Mouse (Mus musculus) layer of hippocampus, adult 9-11 months (tissue): ENCODE measurements around the gene 4931428F04Rik.

Experiments used
- DNase-seq: peaks from one replicate; pipeline ENCODE4 v3.0.0; 2022

4931428F04Rik gene

DNA sequence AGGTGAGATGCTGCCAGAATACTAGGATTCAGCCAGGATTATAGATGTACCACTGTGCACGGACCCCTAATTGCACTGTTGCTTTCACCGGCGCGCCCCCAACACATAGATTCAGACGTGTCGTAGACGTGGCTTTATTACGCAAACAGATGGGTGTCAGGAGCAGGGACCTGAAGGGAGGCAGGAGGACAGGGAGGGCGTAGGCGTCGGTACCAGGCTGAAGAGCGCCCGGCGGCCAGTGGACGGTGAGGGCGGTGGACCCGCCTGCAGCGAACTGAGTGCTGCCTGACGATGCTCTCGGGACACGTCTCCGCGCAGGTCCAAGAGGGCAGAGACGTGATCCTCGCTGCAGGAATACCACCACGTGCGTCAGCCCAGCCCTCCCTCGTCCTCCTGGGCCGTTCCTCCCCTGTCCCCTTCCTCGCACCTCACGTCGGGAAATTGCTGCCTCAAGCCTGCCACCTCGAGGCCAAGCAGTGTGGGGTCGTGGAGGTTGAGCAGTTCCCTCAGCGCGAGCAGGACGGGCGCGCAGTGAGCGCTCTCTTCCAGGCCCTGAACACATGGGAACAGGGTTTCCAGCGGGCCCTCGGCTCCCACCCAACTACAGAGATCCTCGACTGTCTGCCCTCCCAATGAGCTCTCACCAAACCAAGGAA is at the start of gene 4931428F04Rik:
Gene 4931428F04Rik (minus strand): TSS at position 60 of the 656 bp plus-strand sequence.
- peak; percentile 54 for DNase-seq

DNA sequence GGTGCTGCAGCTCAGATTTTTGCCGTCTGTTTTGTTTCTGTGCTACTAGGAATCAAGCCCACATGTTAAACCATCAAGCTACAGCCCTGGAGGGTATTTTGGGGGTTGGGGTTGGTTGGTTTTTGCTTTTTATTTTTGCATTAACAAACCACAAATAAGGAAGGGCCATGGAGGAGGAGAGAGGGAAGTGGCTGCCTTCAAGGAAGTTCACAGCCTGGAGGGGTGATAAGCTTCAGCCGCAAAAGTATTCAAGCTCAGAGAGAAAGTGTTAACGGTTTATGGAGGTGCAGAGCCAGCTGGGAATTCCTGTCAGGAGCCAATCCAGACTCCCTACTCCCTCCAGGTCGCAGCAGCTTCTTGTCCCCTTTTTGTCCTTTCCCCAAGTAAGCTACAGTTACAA is 49.3 kb upstream of the 4931428F04Rik start:
- no peak for DNase-seq

DNA sequence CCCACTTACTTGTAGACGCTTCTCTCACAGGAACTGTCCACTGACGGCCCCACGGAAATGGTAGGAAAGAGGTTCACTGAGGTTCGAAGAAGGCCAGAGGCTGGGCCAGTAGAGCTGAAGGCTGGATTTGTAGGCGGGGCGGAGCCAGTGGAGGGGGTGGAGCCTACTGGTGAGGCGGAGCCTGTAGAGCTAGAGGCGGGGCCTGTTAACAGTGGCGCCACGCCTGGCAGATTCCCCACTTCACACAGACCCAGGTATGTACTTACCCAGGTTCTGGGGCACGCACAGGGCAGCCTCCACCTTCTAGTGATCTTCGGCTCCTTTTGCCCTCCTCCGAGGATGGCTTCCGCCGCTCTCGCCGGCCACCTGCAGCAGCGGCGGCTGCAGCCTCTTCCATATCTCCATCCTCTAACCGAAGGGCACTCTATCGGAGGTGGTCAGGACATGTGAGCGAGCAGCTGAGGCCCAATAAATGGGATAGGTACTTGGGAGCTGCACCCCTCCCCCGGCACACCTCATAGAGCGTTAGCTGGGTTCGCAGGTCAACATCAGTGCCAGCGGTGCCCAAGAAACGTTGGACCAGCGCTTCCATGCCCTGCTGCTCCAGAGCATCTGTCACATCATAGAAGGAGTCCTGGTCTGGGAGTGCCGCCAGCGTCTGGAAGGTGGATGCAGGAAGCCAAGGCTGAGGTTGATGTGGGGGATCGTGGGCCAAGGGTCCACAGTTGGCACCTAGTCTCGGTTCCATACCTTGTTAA is 46.9 kb upstream of the 4931428F04Rik start:
- DNase-seq: no peak

DNA sequence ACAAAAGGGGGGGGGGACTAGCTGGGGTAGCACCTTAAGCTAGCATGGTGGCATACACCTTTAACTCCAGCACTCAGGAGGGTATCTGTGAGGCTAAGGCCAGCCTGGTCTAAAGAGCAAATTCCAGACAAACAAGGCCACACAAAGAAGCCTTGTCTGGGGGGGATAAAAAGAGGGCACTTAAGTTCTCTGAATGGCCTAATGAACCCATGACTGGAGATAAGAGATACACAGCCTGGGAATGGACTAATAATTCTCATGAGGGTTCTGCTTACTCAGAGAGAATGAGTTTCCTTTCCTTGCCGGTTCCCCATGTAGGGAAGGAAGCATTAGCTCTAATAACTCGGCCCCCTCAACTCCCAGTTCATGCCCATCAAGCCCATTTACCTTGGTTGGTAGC is 42.9 kb upstream of the 4931428F04Rik start:
- no peak for DNase-seq

DNA sequence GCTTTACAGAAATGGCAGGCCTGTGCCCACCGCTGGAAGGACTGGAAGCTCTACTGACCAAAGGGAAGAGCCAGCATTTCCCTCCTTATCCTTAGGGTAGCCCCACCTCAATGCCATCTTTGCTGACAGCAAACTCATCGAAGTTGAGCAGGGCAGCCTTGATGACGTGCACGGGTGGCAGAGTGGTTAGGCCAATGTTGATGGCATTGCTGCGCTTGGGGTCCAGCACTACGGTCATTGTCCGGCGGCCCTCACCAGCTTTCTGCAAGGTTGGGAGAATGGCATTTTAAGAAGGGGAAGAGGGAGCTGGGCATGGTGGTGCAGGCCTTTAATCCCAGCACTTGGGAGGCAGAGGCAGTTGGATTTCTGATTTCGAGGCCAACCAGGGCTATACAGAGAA is 42.3 kb upstream of the 4931428F04Rik start:
- DNase-seq: no peak

DNA sequence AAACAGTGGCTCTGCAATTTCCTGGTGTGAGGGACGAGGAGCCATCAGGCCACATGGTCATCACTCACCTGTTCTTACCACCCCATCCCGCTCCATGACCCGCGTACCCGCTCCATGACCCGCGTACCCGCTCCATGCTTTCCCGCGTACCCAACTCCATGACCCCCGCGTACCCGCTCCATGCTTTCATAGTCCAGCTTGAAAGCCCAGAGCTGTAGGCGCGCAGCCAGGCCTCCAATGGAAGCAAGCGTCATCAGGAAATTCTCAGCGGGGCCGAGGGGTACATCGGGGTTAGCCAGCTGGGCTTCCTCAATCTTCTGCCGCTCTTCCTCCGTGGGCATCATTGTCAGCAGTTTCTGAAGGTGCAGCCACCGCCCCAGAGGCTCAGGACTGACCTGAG is 41.8 kb upstream of the 4931428F04Rik start:
- DNase-seq: no peak

DNA sequence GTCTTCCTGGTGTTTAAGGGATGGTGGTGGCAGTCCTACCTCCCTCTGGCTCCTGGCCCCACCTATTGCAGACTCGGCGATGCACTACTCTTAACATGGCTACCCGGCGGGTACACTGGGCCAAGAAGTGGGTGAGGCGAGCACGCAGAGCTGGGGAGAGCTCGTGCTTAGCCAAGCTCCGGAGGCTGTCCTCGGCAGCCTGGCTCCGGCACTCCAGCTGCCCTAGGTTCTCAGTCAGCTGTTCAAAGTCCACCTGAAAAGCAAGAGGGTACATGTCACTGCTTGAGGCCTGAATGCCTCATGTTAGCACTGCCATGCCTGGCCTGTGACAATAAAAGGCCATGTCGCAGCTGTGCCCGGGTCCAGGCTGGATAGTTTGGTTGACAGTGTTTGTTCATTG is 40.7 kb upstream of the 4931428F04Rik start:
- DNase-seq: no peak

DNA sequence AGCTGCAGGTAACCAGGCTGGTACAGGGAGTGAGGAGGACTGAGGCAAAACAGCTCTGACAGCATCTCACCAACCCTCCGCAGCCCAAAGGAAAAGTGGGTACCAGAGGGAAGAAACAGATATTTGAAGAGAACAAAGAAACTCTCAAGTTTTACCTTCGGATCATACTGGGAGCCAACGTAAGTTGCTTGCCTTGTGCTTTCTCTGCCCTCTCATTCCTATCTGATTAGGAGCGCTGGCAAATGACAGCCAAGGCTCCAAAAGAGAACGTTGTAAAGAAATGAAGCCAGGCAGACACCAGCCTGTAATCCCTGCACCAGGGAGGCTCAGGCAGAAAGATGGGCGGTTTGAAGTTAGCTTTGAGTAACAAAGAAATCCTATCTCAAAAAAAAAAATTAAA is 37.3 kb upstream of the 4931428F04Rik start:
- no peak for DNase-seq

DNA sequence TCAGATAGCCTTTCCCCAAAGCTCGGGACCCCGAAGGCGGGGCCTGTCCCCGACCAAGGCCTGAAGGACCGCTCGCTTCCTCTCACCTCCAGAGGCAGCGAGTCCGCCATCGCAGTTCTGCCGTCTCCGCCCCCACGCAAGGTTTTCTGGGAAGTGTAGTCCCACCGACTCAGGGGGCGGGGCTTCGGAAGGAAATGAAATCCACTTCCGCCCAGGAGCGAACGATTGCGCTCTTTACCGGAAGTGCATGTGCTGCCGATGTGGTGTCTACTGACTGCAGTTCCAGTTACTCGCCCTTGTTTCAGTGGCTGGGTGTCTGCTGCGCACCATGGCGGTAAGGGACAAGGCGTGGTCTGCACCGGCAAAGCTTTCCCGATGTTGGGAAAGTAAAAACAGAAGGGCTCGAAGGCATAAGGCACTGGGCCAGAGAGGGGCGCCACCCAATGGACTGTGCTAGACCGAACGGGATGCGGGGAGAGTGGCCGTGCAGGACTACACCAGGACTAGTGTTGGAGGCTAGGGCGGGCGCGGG is 36.5 kb upstream of the 4931428F04Rik start, which contains the start of the genes Lrrc29 and Tmem208:
Gene Lrrc29 (minus strand): TSS at position 138 of the 532 bp plus-strand sequence.
Gene Tmem208 (plus strand): TSS at position 214 of the 532 bp plus-strand sequence.
- peak; percentile 97 for DNase-seq

DNA sequence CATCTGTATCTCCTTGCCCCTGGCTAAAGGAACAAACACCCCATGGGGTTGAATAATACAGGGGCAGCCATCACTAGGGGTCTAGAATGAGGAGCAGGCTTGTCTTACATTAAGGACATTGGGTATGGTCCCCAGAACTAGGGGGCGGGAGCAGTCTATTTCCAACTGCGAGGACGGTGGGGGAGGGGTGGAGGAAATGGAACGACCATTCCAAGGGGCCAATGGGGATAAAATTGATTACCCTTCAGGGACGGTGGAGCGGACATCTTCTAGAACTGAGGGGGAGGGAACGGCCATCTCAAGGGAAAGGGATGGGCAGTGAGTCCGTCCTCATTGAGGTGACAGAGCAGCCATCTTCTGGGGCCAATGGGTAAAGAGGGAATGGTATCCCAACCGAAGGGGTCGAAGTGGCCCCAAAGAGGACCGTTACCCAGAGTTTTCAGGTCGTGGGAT is 36.0 kb upstream of the 4931428F04Rik start:
- DNase-seq: no peak

DNA sequence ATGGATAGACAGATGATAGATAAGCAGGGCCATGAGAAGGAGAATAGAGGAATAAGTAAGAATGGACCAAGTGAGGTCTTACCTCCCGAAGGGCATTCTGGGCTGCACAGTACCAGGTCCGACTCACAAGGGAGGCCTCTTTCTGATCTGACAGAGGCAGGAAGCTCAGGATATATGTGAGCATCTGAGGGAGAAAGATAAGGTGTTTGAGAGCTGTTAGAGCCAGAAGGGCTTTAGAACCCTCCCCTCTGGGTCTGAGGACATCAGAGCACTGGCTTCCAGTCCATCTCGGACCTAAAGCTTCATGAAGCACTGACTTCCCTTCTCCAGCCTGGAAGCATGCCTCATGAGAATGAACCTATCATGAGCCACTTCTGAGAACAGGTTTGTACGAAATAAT is 33.5 kb upstream of the 4931428F04Rik start:
- DNase-seq: no peak

DNA sequence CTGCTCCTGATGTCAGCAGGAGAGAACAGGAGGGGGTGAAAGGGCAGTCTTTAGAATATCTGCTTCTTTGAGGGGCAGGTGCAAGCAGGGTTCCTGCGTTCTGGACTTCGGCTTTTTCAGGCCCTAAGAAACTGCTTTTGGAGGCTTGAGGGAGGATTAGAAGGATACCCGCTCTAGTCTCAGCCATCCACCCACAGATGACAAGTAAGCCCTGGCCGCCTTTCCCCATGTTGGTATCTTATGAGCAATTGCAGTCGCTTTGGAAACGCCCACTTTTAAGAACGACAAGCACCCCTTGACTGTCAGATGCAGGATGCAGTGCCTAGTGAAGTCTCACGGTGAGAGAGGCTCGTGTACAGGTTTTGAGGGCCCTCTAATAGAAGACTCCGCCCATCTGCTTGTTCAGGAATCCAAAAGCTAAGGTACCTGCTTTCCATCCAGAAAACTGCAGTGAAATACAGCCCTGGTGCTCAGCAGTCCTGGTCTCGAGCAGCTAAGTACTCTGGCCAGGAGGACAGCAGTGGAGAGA is 29.1 kb upstream of the 4931428F04Rik start:
- no peak for DNase-seq

DNA sequence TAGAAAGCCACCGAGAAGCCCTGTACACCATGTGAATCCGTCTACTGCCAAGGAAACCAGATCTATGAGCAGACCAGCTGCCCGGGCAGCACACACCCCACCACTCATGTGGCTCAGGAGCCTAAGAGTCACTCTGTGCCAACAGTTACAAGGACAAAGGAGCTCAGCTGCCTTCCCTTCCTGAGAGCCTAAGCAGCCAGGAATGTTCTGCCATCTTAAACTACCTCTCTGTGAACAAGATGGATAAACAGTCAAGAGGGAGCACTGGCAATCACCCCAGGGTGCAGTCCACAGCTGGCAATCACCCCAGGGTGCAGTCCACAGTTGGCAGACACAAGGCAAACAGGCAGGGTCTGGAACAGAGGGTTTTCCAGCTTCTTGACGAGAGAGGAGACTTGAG is 28.3 kb upstream of the 4931428F04Rik start:
- DNase-seq: no peak

DNA sequence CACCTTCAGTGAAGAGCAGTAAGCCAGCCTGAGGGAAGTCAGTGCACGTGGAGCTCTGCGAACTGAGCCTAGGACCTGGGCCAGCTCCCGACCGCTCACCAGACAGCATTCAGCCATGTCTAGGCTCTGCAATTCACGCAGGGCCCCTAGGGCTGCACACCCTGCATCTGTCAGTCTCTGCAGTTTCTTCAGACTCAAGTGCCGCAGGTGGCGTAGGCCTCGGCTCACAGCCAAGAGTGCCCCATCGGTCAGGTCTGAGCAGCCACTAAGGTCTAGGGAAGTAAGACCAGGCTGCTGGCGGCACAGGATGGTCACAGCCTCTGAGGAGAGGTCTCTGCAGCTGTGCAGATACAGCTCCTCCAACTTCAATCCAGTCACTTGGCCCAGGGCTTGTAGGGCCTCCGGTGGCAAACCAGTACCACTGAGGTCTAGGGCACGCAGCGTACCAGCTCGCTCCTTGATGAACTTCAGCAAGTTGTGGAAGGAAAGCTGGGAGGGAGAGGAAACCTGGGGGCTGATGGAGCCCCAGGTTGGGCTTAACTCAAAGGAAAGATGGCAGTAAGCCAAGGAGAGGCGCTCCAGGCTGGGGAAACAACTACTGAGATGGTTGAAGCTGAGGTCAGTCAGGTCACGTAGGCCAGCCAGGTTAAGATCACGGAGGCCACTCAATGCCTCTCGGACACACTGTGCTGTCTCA is 25.6 kb upstream of the 4931428F04Rik start:
- no peak for DNase-seq

DNA sequence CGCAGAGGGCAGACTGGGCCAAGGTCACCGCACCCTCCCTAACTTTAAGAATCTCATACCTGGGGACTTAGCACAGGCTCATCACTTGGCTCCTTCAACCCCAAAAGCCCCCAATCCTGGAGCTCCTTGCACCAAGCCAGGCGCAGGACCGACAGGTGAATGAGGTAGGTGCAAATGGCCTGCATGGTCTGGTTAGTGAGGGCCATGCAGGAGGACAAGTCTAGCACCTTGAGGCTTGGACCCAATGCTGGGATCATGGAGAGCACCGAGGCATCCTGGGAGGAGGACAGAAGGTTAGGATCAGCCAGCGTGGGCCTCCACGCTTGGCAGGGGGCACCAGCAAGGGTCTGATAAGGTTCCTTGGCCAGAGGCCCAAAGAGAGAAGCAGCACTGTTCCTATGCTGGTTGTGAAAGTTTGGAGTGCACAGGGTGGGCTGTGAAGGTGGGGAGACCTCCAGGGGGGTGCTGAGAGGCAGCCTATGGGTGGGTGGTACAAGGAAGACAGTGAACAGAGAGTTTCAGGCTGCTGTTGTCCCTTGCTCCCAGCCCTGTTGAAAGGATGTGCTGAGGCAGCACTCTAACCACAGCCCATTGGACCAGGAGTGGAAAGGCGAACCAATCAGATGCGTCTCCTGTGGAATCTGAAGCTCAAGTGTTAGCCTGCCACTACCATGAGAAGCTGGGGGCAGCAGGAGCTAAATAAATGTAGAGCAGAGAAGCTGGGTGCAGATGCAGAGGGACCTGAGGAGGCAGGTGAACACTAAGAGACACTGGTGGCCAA is 24.1 kb upstream of the 4931428F04Rik start:
- no peak for DNase-seq

DNA sequence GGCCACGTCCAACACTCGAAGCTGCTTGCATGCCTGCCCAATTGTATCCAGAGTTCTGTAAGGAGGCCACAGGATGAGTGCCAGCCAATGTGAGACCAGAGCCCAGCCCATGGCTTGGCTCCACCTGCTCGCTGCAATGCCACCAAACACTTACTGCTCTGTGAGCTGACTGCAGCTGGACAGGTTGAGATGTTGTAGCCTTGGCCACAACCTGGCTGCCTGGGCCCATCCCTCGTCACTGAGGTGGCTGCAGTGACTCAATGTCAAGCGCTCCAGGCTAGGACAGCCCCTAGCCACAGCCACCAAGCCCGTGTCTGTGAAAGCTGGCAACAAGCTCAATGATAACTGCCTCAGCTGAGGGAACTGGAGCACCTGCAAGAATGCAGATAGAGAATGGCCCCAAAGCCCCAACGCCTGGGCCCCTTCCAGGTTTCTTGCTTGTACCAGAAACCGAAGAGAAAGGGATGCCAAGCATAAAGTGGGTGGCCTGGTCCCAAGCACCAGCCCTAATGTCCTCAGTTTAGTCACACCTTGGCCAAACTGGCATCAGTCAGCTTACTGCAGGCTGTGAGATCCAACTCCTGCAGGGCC is 23.3 kb upstream of the 4931428F04Rik start:
- no peak for DNase-seq

DNA sequence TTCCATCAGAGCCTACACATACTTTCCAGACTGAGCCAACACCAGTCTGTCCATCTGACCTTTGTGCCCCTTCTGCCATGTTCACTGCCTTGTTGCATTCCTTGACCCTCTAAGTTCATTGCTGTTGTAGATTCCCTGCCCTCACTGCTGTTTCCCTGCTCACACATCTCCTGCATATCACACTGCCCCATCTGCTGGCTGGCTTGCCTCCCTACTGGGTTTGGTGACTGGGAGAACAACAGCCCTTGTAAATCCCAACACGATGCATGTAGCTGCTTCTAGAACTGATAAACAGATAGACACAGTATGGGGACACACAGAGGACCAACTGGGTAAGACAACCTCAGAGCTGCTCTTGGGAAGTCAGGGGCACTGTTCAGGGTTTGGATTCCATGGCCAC is 22.1 kb upstream of the 4931428F04Rik start:
- DNase-seq: no peak

DNA sequence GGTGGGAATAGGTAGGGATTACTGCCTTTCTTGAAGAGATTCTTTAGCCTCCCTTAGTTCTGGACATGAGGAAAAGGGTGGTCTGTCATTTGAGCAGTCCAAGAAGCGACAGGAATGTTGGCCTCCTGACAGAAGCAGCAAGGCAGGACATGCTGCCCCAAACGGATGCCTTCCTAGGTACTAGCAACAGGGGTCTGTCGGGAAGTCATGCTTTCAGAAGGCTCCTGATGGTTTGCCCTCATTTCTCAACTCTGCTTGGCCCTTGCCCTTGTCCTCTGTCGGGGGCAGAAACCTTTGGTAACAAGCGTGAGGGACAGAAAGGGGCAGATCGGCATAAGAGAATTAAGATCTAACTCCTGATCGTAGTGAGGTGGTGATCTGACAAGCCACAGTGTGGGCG is 20.5 kb upstream of the 4931428F04Rik start:
- DNase-seq: no peak

DNA sequence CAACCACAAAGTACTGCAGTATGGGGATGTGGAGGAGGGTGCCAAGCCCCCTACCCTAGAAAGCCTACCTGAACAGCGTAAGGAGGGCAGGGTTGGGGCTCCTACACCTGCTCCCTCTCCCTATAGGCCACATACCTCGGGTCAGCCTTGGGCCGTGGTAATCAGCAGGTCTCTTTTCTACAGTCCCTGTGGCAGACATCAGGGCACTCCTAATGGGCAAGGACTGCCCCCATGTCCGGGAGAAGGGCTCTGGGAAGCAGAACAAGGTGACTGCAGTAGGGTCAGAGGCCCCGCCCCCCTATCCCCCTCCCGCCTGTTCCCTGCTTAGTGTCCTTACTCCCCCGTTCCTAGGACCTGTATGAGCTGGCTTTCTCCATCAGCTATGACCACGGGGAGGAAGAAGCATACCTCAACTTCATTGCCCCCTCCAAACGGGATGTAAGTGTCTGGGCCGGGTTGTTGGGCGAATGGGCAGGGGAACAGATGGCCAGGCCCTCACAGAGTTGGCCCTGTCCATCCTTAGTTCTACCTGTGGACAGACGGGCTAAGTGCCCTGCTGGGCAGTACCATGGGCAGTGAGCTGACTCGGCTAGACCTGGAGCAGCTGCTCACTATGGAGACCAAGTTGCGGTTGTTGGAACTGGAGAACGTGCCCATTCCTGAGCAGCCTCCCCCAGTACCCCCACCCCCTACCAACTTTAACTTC is 19.6 kb upstream of the 4931428F04Rik start:
- no peak for DNase-seq

DNA sequence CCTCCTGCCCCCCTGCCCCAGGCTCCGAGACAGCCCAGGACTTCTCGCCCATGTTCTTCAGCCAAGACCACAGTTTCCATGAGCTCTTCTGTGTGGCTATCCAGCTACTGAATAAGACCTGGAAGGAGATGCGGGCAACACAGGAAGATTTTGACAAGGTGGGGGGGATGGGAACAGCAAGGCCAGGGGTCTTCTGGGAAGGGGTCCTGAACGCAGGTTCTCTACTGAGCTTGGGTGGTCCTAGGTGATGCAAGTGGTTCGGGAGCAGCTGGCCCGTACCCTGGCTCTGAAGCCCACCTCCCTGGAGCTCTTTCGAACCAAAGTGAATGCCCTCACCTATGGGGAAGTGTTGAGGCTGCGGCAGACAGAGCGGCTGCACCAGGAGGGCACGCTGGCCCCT is 18.8 kb upstream of the 4931428F04Rik start:
- DNase-seq: no peak

DNA sequence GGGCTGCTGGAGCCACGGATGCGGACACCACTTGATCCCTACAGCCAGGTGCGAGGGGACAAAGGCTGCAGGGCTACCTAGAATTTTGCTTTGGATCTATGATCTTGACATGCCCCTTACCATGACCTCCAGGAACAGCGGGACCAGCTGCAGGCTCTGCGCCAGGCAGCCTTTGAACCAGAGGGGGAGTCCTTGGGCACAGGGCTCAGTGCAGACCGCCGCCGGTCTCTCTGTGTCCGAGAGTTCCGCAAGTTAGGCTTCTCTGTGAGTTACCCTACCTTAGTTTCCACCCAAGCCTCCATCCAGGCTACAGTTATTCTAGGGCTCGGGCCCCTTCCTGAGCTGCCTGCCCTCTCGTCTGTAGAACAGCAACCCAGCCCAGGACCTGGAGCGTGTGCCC is 18.0 kb upstream of the 4931428F04Rik start:
- no peak for DNase-seq
